Mouse (Mus musculus): ENCODE data around the gene Gm572.

DNA sequence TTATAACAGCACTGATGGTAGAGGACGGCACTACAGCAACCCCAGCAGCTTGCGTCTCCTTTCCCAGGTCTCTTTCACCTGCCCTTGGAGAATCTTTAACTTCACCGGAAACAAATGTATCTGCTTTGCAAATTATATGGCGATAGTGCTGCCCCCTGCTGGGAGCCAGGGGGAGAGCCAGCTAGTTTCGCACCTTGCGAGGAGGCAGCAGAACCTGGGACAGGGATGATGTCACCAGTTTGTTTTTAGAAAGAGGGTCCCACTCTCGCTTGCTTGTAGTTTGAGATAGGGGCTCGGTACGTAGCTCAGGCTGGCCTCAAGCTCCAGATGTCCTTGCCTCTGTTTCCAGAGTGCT, 1.0 kb downstream of the Gm572 start:
- TF ChIP-seq GATA1 (IDR thresholded peaks at IDR 0.05; ENCODE audit: low read length) (no peak), TAL1 (IDR thresholded peaks at IDR 0.05; ENCODE audit: low read length) (no peak)

Data from erythroblast, embryonic 14.5 days (primary cell).